Mouse (Mus musculus): ENCODE measurements around the gene Tyw3.
"Not testable (repeated sequence)": the region's sequence is repeated elsewhere in the genome, so short reads cannot be mapped to it uniquely, and the experiment has no call there.

Tyw3 gene

GRCm38 (mm10) chr3:154596934-154597554, at the start of gene Tyw3:
Gene Tyw3, minus strand, starts transcription at chr3:154597104.
- DNase-seq (ENCODE audit: low spot score in 2 of 2), result peak; percentile 97 to 99

- no peak for DNase-seq (ENCODE audit: low spot score in 2 of 2)
Measured at GRCm38 (mm10) chr3:154633091-154633490, 36.2 kb upstream of the Tyw3 start.

GRCm38 (mm10) chr3:154631281-154631680, 34.4 kb upstream of the Tyw3 start:
- not testable (repeated sequence) for DNase-seq (ENCODE audit: low spot score in 2 of 2)

- no peak for DNase-seq (ENCODE audit: low spot score in 2 of 2)
Measured at GRCm38 (mm10) chr3:154628284-154628683, 31.4 kb upstream of the Tyw3 start.

GRCm38 (mm10) chr3:154616106-154616505, 19.2 kb upstream of the Tyw3 start:
- no peak for DNase-seq (ENCODE audit: low spot score in 2 of 2)

- no peak for DNase-seq (ENCODE audit: low spot score in 2 of 2)
Measured at GRCm38 (mm10) chr3:154615304-154615703, 18.4 kb upstream of the Tyw3 start.

- DNase-seq (ENCODE audit: low spot score in 2 of 2), result no peak
Measured at GRCm38 (mm10) chr3:154614771-154615170, 17.9 kb upstream of the Tyw3 start.

- no peak for DNase-seq (ENCODE audit: low spot score in 2 of 2)
Measured at GRCm38 (mm10) chr3:154611888-154612287, 15.0 kb upstream of the Tyw3 start.

- DNase-seq (ENCODE audit: low spot score in 2 of 2), result no peak
Measured at GRCm38 (mm10) chr3:154607896-154608295, 11.0 kb upstream of the Tyw3 start.

GRCm38 (mm10) chr3:154604871-154605270, 8.0 kb upstream of the Tyw3 start:
- DNase-seq (ENCODE audit: low spot score in 2 of 2), result no peak

GRCm38 (mm10) chr3:154602141-154602540, 5.2 kb upstream of the Tyw3 start:
- DNase-seq (ENCODE audit: low spot score in 2 of 2), result no peak

GRCm38 (mm10) chr3:154597561-154597960, 657 bp upstream of the Tyw3 start:
- DNase-seq (ENCODE audit: low spot score in 2 of 2), result no peak

GRCm38 (mm10) chr3:154596488-154596933, 393 bp downstream of the Tyw3 start, which contains the start of gene Cryz:
Gene Cryz, plus strand, starts transcription at chr3:154596711.
- peak; percentile 95 to 96 for DNase-seq (ENCODE audit: low spot score in 2 of 2)

GRCm38 (mm10) chr3:154594156-154594555, 2.7 kb downstream of the Tyw3 start:
- no peak for DNase-seq (ENCODE audit: low spot score in 2 of 2)

GRCm38 (mm10) chr3:154593596-154593995, 3.3 kb downstream of the Tyw3 start:
- no peak for DNase-seq (ENCODE audit: low spot score in 2 of 2)

GRCm38 (mm10) chr3:154591621-154592020, 5.3 kb downstream of the Tyw3 start:
- no peak for DNase-seq (ENCODE audit: low spot score in 2 of 2)

GRCm38 (mm10) chr3:154590971-154591370, 5.9 kb downstream of the Tyw3 start:
- no peak for DNase-seq (ENCODE audit: low spot score in 2 of 2)

GRCm38 (mm10) chr3:154584351-154584750, 12.6 kb downstream of the Tyw3 start:
- no peak for DNase-seq (ENCODE audit: low spot score in 2 of 2)

GRCm38 (mm10) chr3:154577895-154578294, 19.0 kb downstream of the Tyw3 start:
- DNase-seq (ENCODE audit: low spot score in 2 of 2), result no peak

- DNase-seq (ENCODE audit: low spot score in 2 of 2), result no peak
Measured at GRCm38 (mm10) chr3:154573666-154574065, 23.2 kb downstream of the Tyw3 start.

- peak; percentile 71 to 75 for DNase-seq (ENCODE audit: low spot score in 2 of 2)
Measured at GRCm38 (mm10) chr3:154572341-154572972, 24.4 kb downstream of the Tyw3 start.

- DNase-seq (ENCODE audit: low spot score in 2 of 2), result peak in 1 of 2 experiments; percentile 10
Measured at GRCm38 (mm10) chr3:154570786-154571185, 26.1 kb downstream of the Tyw3 start.

GRCm38 (mm10) chr3:154570029-154570575, 26.8 kb downstream of the Tyw3 start:
- no peak for DNase-seq (ENCODE audit: low spot score in 2 of 2)

All from frontal cortex, postnatal 36 days (tissue).